Comparison of ENCODE assay signal across 8 mouse cellular contexts in genomic region chr7:116309456-116309855, GRCm38 (mm10). TPM values are rescaled to one million over a fixed set of nuclear protein-coding genes. Genes with fewer than 3 reads are reported as not detected.
A peak's percentile ranks its signal among the peaks of the same experiment; 100 is the strongest.
DNase-seq lines count a peak whose midpoint lies in the region; ATAC-seq and TF ChIP-seq lines count a peak whose summit lies in the region.

No protein-coding gene starts in this region.

- H3K4me1 ChIP-seq in ES-Bruce4 (ENCODE audit: control insufficient read depth, insufficient read depth, low read length), result peaks cover 5% of the 10 kb centered on the region
- peaks cover 6% of the 10 kb centered on the region for H3K4me1 ChIP-seq in intestine, embryonic 14.5 days (replicated peaks; ENCODE audit: control insufficient read depth, insufficient read depth, low read length)
- H3K4me1 ChIP-seq in liver, embryonic 15.5 days (replicated peaks), result peaks cover 27% of the 10 kb centered on the region
- peaks cover 8% of the 10 kb centered on the region; the same call in 1 of the 2 replicates for H3K4me1 ChIP-seq in stomach, embryonic 16.5 days (ENCODE audit: control insufficient read depth, insufficient read depth, low read length)

- H3K36me3 ChIP-seq in ES-Bruce4 (ENCODE audit: control insufficient read depth, insufficient read depth, low read length, poor library complexity, severe bottlenecking), result no peaks in the 10 kb centered on the region
- no peaks in the 10 kb centered on the region for H3K36me3 ChIP-seq in intestine, embryonic 14.5 days (ENCODE audit: control insufficient read depth, insufficient read depth, low read length)
- H3K36me3 ChIP-seq in liver, embryonic 15.5 days (replicated peaks), result no peaks in the 10 kb centered on the region
- no peaks in the 10 kb centered on the region for H3K36me3 ChIP-seq in stomach, embryonic 16.5 days (ENCODE audit: control insufficient read depth, insufficient read depth, low read length)

- no peaks in the 10 kb centered on the region for H3K27me3 ChIP-seq in ES-Bruce4 (ENCODE audit: control insufficient read depth, insufficient read depth, low read length, poor library complexity, severe bottlenecking)
- peaks cover 9% of the 10 kb centered on the region; the same call in 1 of the 2 replicates for H3K27me3 ChIP-seq in intestine, embryonic 14.5 days (replicated peaks; ENCODE audit: control insufficient read depth, insufficient read depth, low read length)
- peaks cover 40% of the 10 kb centered on the region for H3K27me3 ChIP-seq in liver, embryonic 15.5 days
- no peaks in the 10 kb centered on the region; the same call in 1 of the 2 replicates for H3K27me3 ChIP-seq in stomach, embryonic 16.5 days (ENCODE audit: control insufficient read depth, insufficient read depth, low read length)

- peak overlapping the region; percentile 54 for H3K4me3 ChIP-seq in ES-Bruce4 (ENCODE audit: low read depth, low read length)
- no peak overlapping the region for H3K4me3 ChIP-seq in intestine, embryonic 14.5 days (ENCODE audit: low read depth, low read length)
- peak overlapping the region; percentile 23; the same call in 1 of the 2 replicates for H3K4me3 ChIP-seq in liver, embryonic 15.5 days (replicated peaks)
- peak overlapping the region; percentile 17 for H3K4me3 ChIP-seq in stomach, embryonic 16.5 days (replicated peaks; ENCODE audit: low read length)

- peak overlapping the region; percentile 35 for H3K4me2 ChIP-seq in intestine, embryonic 14.5 days (ENCODE audit: low read length)
- peak overlapping the region; percentile 92 for H3K4me2 ChIP-seq in liver, embryonic 15.5 days
- peak overlapping the region; percentile 77 for H3K4me2 ChIP-seq in stomach, embryonic 16.5 days (ENCODE audit: low read depth, low read length)

- no peak for TF ChIP-seq POLR2A in ES-Bruce4 (IDR thresholded peaks at IDR 0.05; ENCODE audit: insufficient read depth, low read length)

- peak overlapping the region; percentile 94 for H3K27ac ChIP-seq in ES-Bruce4 (ENCODE audit: insufficient read depth, low read length)
- peak overlapping the region; percentile 70; the same call in 1 of the 2 replicates for H3K27ac ChIP-seq in intestine, embryonic 14.5 days (ENCODE audit: low read depth)
- H3K27ac ChIP-seq in liver, embryonic 15.5 days (replicated peaks), result no peak overlapping the region
- peak overlapping the region; percentile 94 for H3K27ac ChIP-seq in stomach, embryonic 16.5 days (ENCODE audit: low read length)

- TF ChIP-seq EP300 in ES-Bruce4 (IDR thresholded peaks at IDR 0.05; ENCODE audit: insufficient read depth, low read depth, low read length), result 0 out of 2 replicates have a peak, but pooled peaks have one; percentile 17

- no peak for TF ChIP-seq CTCF in ES-Bruce4 (IDR thresholded peaks at IDR 0.05; ENCODE audit: low read depth, low read length)

- DNase-seq in adrenal gland, postnatal 10 days, result peak; percentile 40
- no peak for DNase-seq in adrenal gland, adult 18-20 months (ENCODE audit: low spot score in 2 of 2)
- no peak for DNase-seq in intestine, embryonic 14.5 days (ENCODE audit: low spot score)
- DNase-seq in frontal cortex, postnatal 25 days (ENCODE audit: low spot score in 2 of 2), result no peak
- DNase-seq in MN1 (ENCODE audit: low spot score), result no peak

- H3K9ac ChIP-seq in ES-Bruce4 (ENCODE audit: low read depth, poor library complexity, severe bottlenecking), result peak overlapping the region; percentile 92
- no peak overlapping the region for H3K9ac ChIP-seq in intestine, embryonic 14.5 days (ENCODE audit: low read length)
- no peak overlapping the region for H3K9ac ChIP-seq in liver, embryonic 15.5 days
- H3K9ac ChIP-seq in stomach, embryonic 16.5 days (ENCODE audit: low read length), result 0 out of 2 replicates have a peak overlapping the region, but pooled peaks have one; percentile 21

- ATAC-seq in intestine, embryonic 14.5 days (replicated peaks; ENCODE audit: low FRiP score, low TSS enrichment, low read depth), result no peak
- ATAC-seq in liver, embryonic 15.5 days (ENCODE audit: insufficient read depth), result no peak
- no peak for ATAC-seq in stomach, embryonic 16.5 days (ENCODE audit: insufficient read depth, low FRiP score)

- 7% methylated on average over 9 of the region's 9 CpGs for WGBS in intestine, embryonic 14.5 days
- WGBS in liver, embryonic 15.5 days (ENCODE audit: insufficient replicate concordance), result 18% methylated on average over 9 of the region's 9 CpGs
- WGBS in stomach, embryonic 16.5 days, result 12% methylated on average over 9 of the region's 9 CpGs

- no peaks in the 10 kb centered on the region for H3K9me3 ChIP-seq in ES-Bruce4 (replicated peaks; ENCODE audit: control insufficient read depth, insufficient read depth, low read length, poor library complexity, severe bottlenecking)
- no peaks in the 10 kb centered on the region for H3K9me3 ChIP-seq in intestine, embryonic 14.5 days (ENCODE audit: control insufficient read depth, low read length)
- no peaks in the 10 kb centered on the region for H3K9me3 ChIP-seq in liver, embryonic 15.5 days (replicated peaks)
- H3K9me3 ChIP-seq in stomach, embryonic 16.5 days (replicated peaks; ENCODE audit: control insufficient read depth, low read length), result no peaks in the 10 kb centered on the region

RNA-seq across cellular contexts. Expression of gene Plekha7, which starts 1.3 kb away (rescaled TPM):
- 10 to 100 TPM in 1 of 2 experiments, 1 to 10 TPM in 1; 7.9 to 10.9 TPM for total RNA-seq in adrenal gland, postnatal 10 days (2021)
- total RNA-seq in adrenal gland, adult 18-20 months (2021), result 10 to 100 TPM; 10.5 to 12.9 TPM
- polyA plus RNA-seq in ES-Bruce4 (2011; ENCODE audit: insufficient read depth, insufficient read length, low read depth, missing spikeins), result 80.0 and 80.5 TPM in 2 replicates
- 10.7 and 10.8 TPM in 2 replicates for polyA plus RNA-seq in intestine, embryonic 14.5 days (2014; fragmentation: Nextera tagmentation; extraction: Ambion mirVana)
- polyA plus RNA-seq in liver, embryonic 15.5 days (2015; fragmentation: Nextera tagmentation; extraction: Ambion mirVana), result 3.4 and 3.7 TPM in 2 replicates
- 19.9 and 21.5 TPM in 2 replicates for polyA plus RNA-seq in stomach, embryonic 16.5 days (2015; fragmentation: Nextera tagmentation; extraction: Ambion mirVana)

RNA-seq across cellular contexts. Expression of gene Rps13, which starts 24.5 kb away (rescaled TPM):
- total RNA-seq in adrenal gland, postnatal 10 days (2021), result 100 to 1,000 TPM; 508 to 514 TPM
- 100 to 1,000 TPM; 414 to 473 TPM for total RNA-seq in adrenal gland, adult 18-20 months (2021)
- 245 and 285 TPM in 2 replicates for polyA plus RNA-seq in ES-Bruce4 (2011; ENCODE audit: insufficient read depth, insufficient read length, low read depth, missing spikeins)
- polyA plus RNA-seq in intestine, embryonic 14.5 days (2014; fragmentation: Nextera tagmentation; extraction: Ambion mirVana), result 1,010 and 1,152 TPM in 2 replicates
- polyA plus RNA-seq in liver, embryonic 15.5 days (2015; fragmentation: Nextera tagmentation; extraction: Ambion mirVana), result 411 and 421 TPM in 2 replicates
- polyA plus RNA-seq in stomach, embryonic 16.5 days (2015; fragmentation: Nextera tagmentation; extraction: Ambion mirVana), result 589 and 713 TPM in 2 replicates

Comparison
In these comparisons a context has a peak if more than half of its experiments do, and no peak if none do; other contexts are left out.
1. H3K9ac ChIP-seq: peak in ES-Bruce4 (single experiment) and stomach, embryonic 16.5 days (single experiment); none in intestine, embryonic 14.5 days (single experiment) and liver, embryonic 15.5 days (single experiment).
2. H3K4me2 ChIP-seq: peak in every context shown above with its lines; median percentile 92 in liver, embryonic 15.5 days; 77 in stomach, embryonic 16.5 days; 35 in intestine, embryonic 14.5 days.